Comparison of ENCODE assay signal across 15 mouse cellular contexts in the genomic region with DNA sequence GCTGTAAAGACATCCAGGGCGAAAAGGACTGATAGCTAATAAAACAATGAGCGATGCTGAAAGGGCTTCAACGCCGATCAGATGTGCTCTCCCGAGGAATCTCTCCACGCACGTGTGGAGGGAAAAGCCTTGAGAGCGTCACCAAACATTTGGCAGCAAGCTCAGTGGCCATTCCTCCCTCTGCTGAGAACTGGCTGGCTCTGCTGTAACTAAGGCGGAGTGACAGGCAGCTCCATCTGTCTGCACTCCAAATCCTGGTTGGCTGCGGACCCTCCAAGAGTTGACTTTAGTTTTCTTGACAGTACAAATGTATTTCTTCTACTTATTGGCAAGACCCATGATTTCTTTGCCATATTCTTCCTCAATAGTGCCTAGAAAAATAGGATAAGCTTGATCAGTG.
DNase-seq lines count a peak whose midpoint lies in the region; ATAC-seq lines count a peak whose summit lies in the region.
"Had no signal": no experiment of that assay in that cellular context is flagged by ENCODE, and none has a peak within 500 bp of the region (broad histone marks: within the 10 kb centered on the region; RNA-seq: fewer than 3 reads in every experiment).

No protein-coding gene starts in this region.

- DNase-seq in cerebellum, postnatal 10 days = peak; percentile 78 to 82
- DNase-seq in cerebellum, adult 18-20 months = no peak
- DNase-seq in gastrocnemius, postnatal 14 days = peak; percentile 9
- DNase-seq in gastrocnemius, postnatal 36 days = no peak
- peak; percentile 56 for DNase-seq in left cerebral cortex, postnatal 4 days
- no peak for DNase-seq in left cerebral cortex, adult 18-20 months (ENCODE audit: low spot score in 2 of 2)
- DNase-seq in thymus, postnatal 4 days = no peak
- DNase-seq: adrenal gland, postnatal 10 days had no signal

- no peak overlapping the region for H3K4me3 ChIP-seq in forebrain, embryonic 16.5 days (replicated peaks; ENCODE audit: low read length)
- H3K4me3 ChIP-seq: liver, embryonic 12.5 days; megakaryocyte, embryonic 14.5 days; neural tube, embryonic 13.5 days had no signal

- WGBS in forebrain, embryonic 16.5 days = 70% methylated on average over 10 of the region's 10 CpGs

- H3K36me3 ChIP-seq in forebrain, embryonic 16.5 days (ENCODE audit: control insufficient read depth, insufficient read depth) = no peaks in the 10 kb centered on the region
- H3K36me3 ChIP-seq: liver, embryonic 12.5 days; neural tube, embryonic 13.5 days had no signal

- no peak overlapping the region for H3K9ac ChIP-seq in forebrain, embryonic 16.5 days (replicated peaks; ENCODE audit: low read depth, low read length)
- H3K9ac ChIP-seq: liver, embryonic 12.5 days; neural tube, embryonic 13.5 days had no signal

- H3K4me2 ChIP-seq in forebrain, embryonic 16.5 days (ENCODE audit: low read length) = no peak overlapping the region
- H3K4me2 ChIP-seq: heart, embryonic 11.5 days; liver, embryonic 12.5 days; neural tube, embryonic 13.5 days had no signal

- H3K4me1 ChIP-seq in forebrain, embryonic 16.5 days (replicated peaks; ENCODE audit: control insufficient read depth, insufficient read depth, low read length) = 0 out of 2 replicates have a peak, but pooled peaks cover 2% of the 10 kb centered on the region
- H3K4me1 ChIP-seq: liver, embryonic 12.5 days; megakaryocyte, embryonic 14.5 days; neural tube, embryonic 13.5 days had no signal

- peak; percentile 88 for ATAC-seq in forebrain, embryonic 16.5 days
- ATAC-seq: inflammation-experienced regulatory T-cells, adult 6 months; liver, embryonic 12.5 days; lung, postnatal 0 days had no signal

- H3K27ac ChIP-seq in forebrain, embryonic 16.5 days (ENCODE audit: low read length) = no peak overlapping the region
- H3K27ac ChIP-seq: liver, embryonic 12.5 days; neural tube, embryonic 13.5 days had no signal

- H3K27me3 ChIP-seq in forebrain, embryonic 16.5 days (replicated peaks; ENCODE audit: control insufficient read depth, insufficient read depth, low read length) = no peaks in the 10 kb centered on the region
- H3K27me3 ChIP-seq: liver, embryonic 12.5 days; megakaryocyte, embryonic 14.5 days; neural tube, embryonic 13.5 days had no signal

- H3K9me3 ChIP-seq in forebrain, embryonic 16.5 days (ENCODE audit: control insufficient read depth, low read length) = no peaks in the 10 kb centered on the region
- H3K9me3 ChIP-seq: liver, embryonic 12.5 days; neural tube, embryonic 13.5 days had no signal

- intact Hi-C loops in gastrocnemius, postnatal 14 days (cut with DNase I; ENCODE audit: low total_unique reads) = no loop called here
- intact Hi-C loops in gastrocnemius, postnatal 36 days (cut with DNase I) = no loop called here
- intact Hi-C loops in left cerebral cortex, postnatal 4 days (cut with DNase I) = no loop called here

Comparison
In these comparisons a context has a peak if more than half of its experiments do, and no peak if none do; other contexts are left out.
1. DNase-seq: peak in cerebellum, postnatal 10 days (2 of 2), gastrocnemius, postnatal 14 days (single experiment) and left cerebral cortex, postnatal 4 days (single experiment); none in cerebellum, adult 18-20 months (0 of 2), gastrocnemius, postnatal 36 days (0 of 2), left cerebral cortex, adult 18-20 months (0 of 2) and thymus, postnatal 4 days (single experiment).